Mouse (Mus musculus): Measurements from ENCODE around the gene Alad. TPM values are rescaled to one million over a fixed set of nuclear protein-coding genes. Genes with fewer than 3 reads are reported as not detected.

Alad gene
- polyA plus RNA-seq, 1 experiment from 2014 or later = 67.3 TPM

- no peak overlapping the region for H3K27ac ChIP-seq (replicated peaks)
- no peaks in the 10 kb centered on the region for H3K9me3 ChIP-seq
- ATAC-seq (ENCODE audit: low FRiP score, low read depth) = no peak; the same call in 1 of the 2 replicates
- peaks cover 7% of the 10 kb centered on the region; the same call in 1 of the 2 replicates for H3K4me1 ChIP-seq
- H3K36me3 ChIP-seq = peaks cover 14% of the 10 kb centered on the region
- H3K27me3 ChIP-seq = no peaks in the 10 kb centered on the region
- whole genome bisulfite sequencing = 2% methylated on average over 7 of the region's 7 CpGs
- peak overlapping the region; percentile 60 for H3K4me3 ChIP-seq
- H3K9ac ChIP-seq (replicated peaks) = peak overlapping the region; percentile 66
- H3K4me2 ChIP-seq (replicated peaks) = peak overlapping the region; percentile 67
These were observed 18.2 kb downstream of the Alad start for GRCm38 (mm10) chr4:62501534-62501933.

- no peak overlapping the region for H3K27ac ChIP-seq (replicated peaks)
- H3K4me3 ChIP-seq = no peak overlapping the region
- H3K4me1 ChIP-seq = peaks cover 7% of the 10 kb centered on the region; the same call in 1 of the 2 replicates
- no peaks in the 10 kb centered on the region for H3K9me3 ChIP-seq
- no peak overlapping the region for H3K9ac ChIP-seq (replicated peaks)
- no peaks in the 10 kb centered on the region for H3K27me3 ChIP-seq
- whole genome bisulfite sequencing = 92% methylated on average over 4 of the region's 4 CpGs
- H3K4me2 ChIP-seq (replicated peaks) = no peak overlapping the region
- no peak for ATAC-seq (ENCODE audit: low FRiP score, low read depth)
- H3K36me3 ChIP-seq = peaks cover 14% of the 10 kb centered on the region
These were observed 18.9 kb downstream of the Alad start for GRCm38 (mm10) chr4:62500799-62501198.

- Histone ChIP-seq H3K4me2 (replicated peaks) (no peak overlapping the region), H3K9me3 (no peaks in the 10 kb centered on the region), H3K9ac (replicated peaks) (no peak overlapping the region), H3K4me1 (peaks cover 4% of the 10 kb centered on the region; the same call in 1 of the 2 replicates), H3K27me3 (no peaks in the 10 kb centered on the region), H3K4me3 (no peak overlapping the region), H3K27ac (replicated peaks) (no peak overlapping the region), H3K36me3 (peaks cover 14% of the 10 kb centered on the region)
- no peak for ATAC-seq (ENCODE audit: low FRiP score, low read depth)
- WGBS = 86% methylated on average over 8 of the region's 8 CpGs
These were observed 22.9 kb downstream of the Alad start for GRCm38 (mm10) chr4:62496815-62497214.

GRCm38 (mm10) chr4:62495946-62496345 is 23.8 kb downstream of the Alad start:
- 86% methylated on average over 8 of the region's 8 CpGs for WGBS
- no peak for ATAC-seq (ENCODE audit: low FRiP score, low read depth)
- peaks cover 14% of the 10 kb centered on the region for H3K36me3 ChIP-seq
- no peak overlapping the region for H3K4me3 ChIP-seq
- H3K4me2 ChIP-seq (replicated peaks) = no peak overlapping the region
- no peaks in the 10 kb centered on the region for H3K9me3 ChIP-seq
- H3K27ac ChIP-seq (replicated peaks) = no peak overlapping the region
- no peaks in the 10 kb centered on the region for H3K4me1 ChIP-seq
- H3K27me3 ChIP-seq = no peaks in the 10 kb centered on the region
- H3K9ac ChIP-seq (replicated peaks) = no peak overlapping the region

GRCm38 (mm10) chr4:62494230-62494629 is 25.5 kb downstream of the Alad start:
- Histone ChIP-seq H3K36me3 (peaks cover 8% of the 10 kb centered on the region), H3K27me3 (no peaks in the 10 kb centered on the region), H3K4me1 (no peaks in the 10 kb centered on the region), H3K4me2 (replicated peaks) (no peak overlapping the region), H3K27ac (replicated peaks) (no peak overlapping the region), H3K4me3 (no peak overlapping the region), H3K9me3 (no peaks in the 10 kb centered on the region), H3K9ac (replicated peaks) (no peak overlapping the region)
- no peak for ATAC-seq (ENCODE audit: low FRiP score, low read depth)
- WGBS = 71% methylated on average over 9 of the region's 9 CpGs

DNA sequence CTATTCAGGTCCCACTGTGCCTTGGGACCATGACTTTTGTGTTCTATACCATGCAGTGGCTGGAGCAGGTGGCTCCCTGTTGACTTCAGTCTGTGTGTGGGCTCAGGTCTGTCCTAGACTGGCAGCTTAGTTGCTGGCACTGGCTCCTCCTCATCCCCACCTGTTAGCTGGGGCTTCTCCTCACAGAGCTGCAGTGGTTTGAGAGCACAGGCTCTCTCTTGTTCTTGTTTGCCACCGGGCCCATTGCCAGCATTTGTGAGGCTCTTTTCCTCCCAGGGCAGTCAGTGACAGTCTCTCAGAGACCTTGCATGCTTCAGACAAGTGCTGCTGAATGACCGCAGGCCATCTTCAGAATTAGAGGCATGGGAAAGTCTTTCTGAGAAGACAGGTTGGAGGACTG is 27.0 kb downstream of the Alad start:
- Histone ChIP-seq H3K36me3 (no peaks in the 10 kb centered on the region; the same call in 1 of the 2 replicates), H3K4me3 (no peak overlapping the region), H3K27ac (replicated peaks) (no peak overlapping the region), H3K9ac (replicated peaks) (no peak overlapping the region), H3K4me1 (no peaks in the 10 kb centered on the region), H3K9me3 (no peaks in the 10 kb centered on the region), H3K27me3 (no peaks in the 10 kb centered on the region), H3K4me2 (replicated peaks) (no peak overlapping the region)
- no peak for ATAC-seq (ENCODE audit: low FRiP score, low read depth)
- WGBS = 70% methylated on average over 2 of the region's 2 CpGs

GRCm38 (mm10) chr4:62487914-62488313 is 31.8 kb downstream of the Alad start:
- ATAC-seq (ENCODE audit: low FRiP score, low read depth) = no peak
- Histone ChIP-seq H3K4me1 (no peaks in the 10 kb centered on the region), H3K4me3 (no peak overlapping the region), H3K4me2 (replicated peaks) (no peak overlapping the region), H3K9me3 (no peaks in the 10 kb centered on the region), H3K27me3 (no peaks in the 10 kb centered on the region), H3K36me3 (no peaks in the 10 kb centered on the region), H3K9ac (replicated peaks) (no peak overlapping the region), H3K27ac (replicated peaks) (no peak overlapping the region)
- 93% methylated on average over 2 of the region's 2 CpGs for WGBS

- H3K4me2 ChIP-seq (replicated peaks) = no peak overlapping the region
- no peaks in the 10 kb centered on the region for H3K4me1 ChIP-seq
- no peak for ATAC-seq (ENCODE audit: low FRiP score, low read depth)
- no peak overlapping the region for H3K27ac ChIP-seq (replicated peaks)
- no peaks in the 10 kb centered on the region for H3K9me3 ChIP-seq
- H3K4me3 ChIP-seq = no peak overlapping the region
- H3K27me3 ChIP-seq = no peaks in the 10 kb centered on the region
- H3K36me3 ChIP-seq = no peaks in the 10 kb centered on the region
- H3K9ac ChIP-seq (replicated peaks) = no peak overlapping the region
- 91% methylated on average over 5 of the region's 5 CpGs for WGBS
These were observed 32.5 kb downstream of the Alad start for GRCm38 (mm10) chr4:62487172-62487571.

- Histone ChIP-seq H3K27ac (replicated peaks) (no peak overlapping the region), H3K36me3 (no peaks in the 10 kb centered on the region), H3K4me2 (replicated peaks) (no peak overlapping the region), H3K4me1 (no peaks in the 10 kb centered on the region), H3K9me3 (no peaks in the 10 kb centered on the region), H3K9ac (replicated peaks) (no peak overlapping the region), H3K27me3 (peaks cover 6% of the 10 kb centered on the region), H3K4me3 (no peak overlapping the region)
- ATAC-seq (ENCODE audit: low FRiP score, low read depth) = no peak
- WGBS = 96% methylated on average over 15 of the region's 15 CpGs
These were observed 33.5 kb downstream of the Alad start for GRCm38 (mm10) chr4:62486162-62486696.

GRCm38 (mm10) chr4:62485450-62486161 is 34.1 kb downstream of the Alad start:
- H3K9ac ChIP-seq (replicated peaks) = no peak overlapping the region
- 82% methylated on average over 8 of the region's 8 CpGs for WGBS
- ATAC-seq (ENCODE audit: low FRiP score, low read depth) = no peak

DNA sequence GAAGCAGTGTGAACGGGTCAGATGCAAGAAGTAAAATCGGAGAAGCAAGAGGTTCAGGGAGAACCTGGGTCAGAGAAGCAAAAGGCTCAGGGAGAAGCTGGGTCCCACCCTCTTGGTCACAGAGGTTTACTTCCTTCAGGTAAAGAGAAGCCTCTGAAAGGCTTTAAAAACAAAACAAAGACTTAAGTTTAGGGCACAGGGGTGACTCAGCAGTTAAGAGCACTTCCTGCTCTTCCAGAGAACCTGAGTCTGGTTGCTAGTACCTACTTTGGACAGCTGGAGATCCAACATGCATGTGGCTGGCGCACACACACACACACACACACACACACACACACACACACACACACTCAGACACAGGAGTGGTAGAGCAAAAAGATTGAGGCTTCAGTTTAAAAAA is 34.8 kb downstream of the Alad start:
- Histone ChIP-seq H3K4me3 (no peak overlapping the region), H3K36me3 (no peaks in the 10 kb centered on the region), H3K9me3 (no peaks in the 10 kb centered on the region), H3K4me2 (replicated peaks) (no peak overlapping the region), H3K9ac (replicated peaks) (no peak overlapping the region), H3K27ac (replicated peaks) (no peak overlapping the region), H3K27me3 (peaks cover 19% of the 10 kb centered on the region), H3K4me1 (peaks cover 4% of the 10 kb centered on the region)
- ATAC-seq (ENCODE audit: low FRiP score, low read depth) = no peak
- WGBS = 83% methylated on average over 3 of the region's 3 CpGs

More at GRCm38 (mm10) chr4:62485450-62486161, 34.1 kb downstream of the Alad start:
- Histone ChIP-seq H3K27me3 (peaks cover 12% of the 10 kb centered on the region), H3K4me2 (replicated peaks) (no peak overlapping the region), H3K4me1 (no peaks in the 10 kb centered on the region), H3K9me3 (no peaks in the 10 kb centered on the region), H3K36me3 (no peaks in the 10 kb centered on the region), H3K4me3 (no peak overlapping the region), H3K27ac (replicated peaks) (no peak overlapping the region)

- Histone ChIP-seq H3K27ac (replicated peaks) (no peak overlapping the region), H3K9ac (replicated peaks) (no peak overlapping the region), H3K4me3 (no peak overlapping the region), H3K9me3 (no peaks in the 10 kb centered on the region), H3K4me2 (replicated peaks) (no peak overlapping the region), H3K4me1 (peaks cover 7% of the 10 kb centered on the region), H3K36me3 (no peaks in the 10 kb centered on the region), H3K27me3 (peaks cover 40% of the 10 kb centered on the region)
- WGBS = 51% methylated on average over 10 of the region's 10 CpGs
- ATAC-seq (ENCODE audit: low FRiP score, low read depth) = no peak; the same call in 1 of the 2 replicates
These were observed 38.8 kb downstream of the Alad start for GRCm38 (mm10) chr4:62480709-62481605.

All from midbrain, embryonic 12.5 days (tissue).